Mouse (Mus musculus) cerebellum, adult 2 months (tissue): ENCODE data around the gene Ntng1. TPM values are rescaled to one million over a fixed set of nuclear protein-coding genes. Genes with fewer than 3 reads are reported as not detected.

Experiments
- DNase-seq, 2 experiments: peaks; one replicate each; pipeline ENCODE4 v3.0.0; 2021
- H3K27ac ChIP-seq: fragments of 200-500 bp; 2 replicates; pipeline ENCODE4 v1.5.1; 2012; ENCODE audit warnings: low read length, control low read depth, inconsistent platforms; ENCODE audit not compliant: insufficient read depth
- H3K27me3 ChIP-seq: fragments of 200-500 bp; 2 replicates; pipeline ENCODE4 v1.6.1; 2012; ENCODE audit warnings: inconsistent platforms, mild to moderate bottlenecking, low read length, moderate library complexity; ENCODE audit not compliant: control insufficient read depth, insufficient read depth
- H3K4me1 ChIP-seq: fragments of 200-500 bp; 2 replicates; pipeline ENCODE4 v1.6.1; 2011; ENCODE audit warnings: low read length; ENCODE audit not compliant: control insufficient read depth, insufficient read depth
- H3K4me3 ChIP-seq: fragments of 200-500 bp; replicated peaks from 2 replicates; pipeline ENCODE3; 2011; ENCODE audit warnings: mild to moderate bottlenecking, low read depth, low read length, control low read depth; ENCODE audit not compliant: insufficient read depth
- CTCF ChIP-seq: fragments of 200-500 bp; IDR thresholded peaks from 2 replicates; pipeline ENCODE4 v1.5.1; 2011; ENCODE audit warnings: low read depth, mild to moderate bottlenecking, control low read depth, low read length, moderate library complexity, borderline replicate concordance; ENCODE audit not compliant: insufficient read depth
- POLR2A ChIP-seq: fragments of 200-500 bp; IDR thresholded peaks from 2 replicates; pipeline ENCODE4 v1.6.1; 2011; ENCODE audit warnings: low read length, control low read depth, borderline replicate concordance; ENCODE audit not compliant: insufficient read depth
- WGBS: fragments of 180-500 bp; shearing (Covaris S2); methylation state at CpG from one replicate; pipeline ENCODE4 v1.1.7; 2018; 5-methylcytosine and 5-hydroxymethylcytosine counted together
- polyA plus RNA-seq: library from polyadenylated mRNA; depleted of rRNA; stranded (reverse); fragments of >200 nt; gene quantifications from 2 replicates; pipeline ENCODE4 v1.2.3, GENCODE M21; 2012

Ntng1 gene
- polyA plus RNA-seq, 1 experiment: 27.8 TPM

GRCm38 (mm10) chr3:109917077-109917476, 226.7 kb downstream of the Ntng1 start:
- WGBS: 67% methylated on average over 4 of the region's 4 CpGs
- TF ChIP-seq POLR2A: no peak
- no peak for TF ChIP-seq CTCF
- Histone ChIP-seq H3K27me3 (no peaks in the 10 kb centered on the region), H3K4me3 (no peak overlapping the region), H3K27ac (no peak overlapping the region), H3K4me1 (peaks cover 7% of the 10 kb centered on the region; the same call in 1 of the 2 replicates)
- DNase-seq: no peak

- Histone ChIP-seq H3K4me1 (peaks cover 7% of the 10 kb centered on the region; the same call in 1 of the 2 replicates), H3K4me3 (no peak overlapping the region), H3K27me3 (no peaks in the 10 kb centered on the region), H3K27ac (no peak overlapping the region)
- TF ChIP-seq POLR2A: no peak
- WGBS: 30% methylated on average over 5 of the region's 5 CpGs
- DNase-seq: peak in 1 of 2 experiments; percentile 45
These were observed 229.6 kb downstream of the Ntng1 start for GRCm38 (mm10) chr3:109914226-109914625.

GRCm38 (mm10) chr3:109890600-109890999, 253.2 kb downstream of the Ntng1 start:
- WGBS: 85% methylated on average over 1 of the region's 1 CpGs
- TF ChIP-seq POLR2A (no peak), CTCF (no peak)
- Histone ChIP-seq H3K4me3 (no peak overlapping the region), H3K27me3 (no peaks in the 10 kb centered on the region; the same call in 1 of the 2 replicates), H3K4me1 (no peaks in the 10 kb centered on the region), H3K27ac (no peak overlapping the region)
- DNase-seq: no peak

- no peak overlapping the region for H3K4me3 ChIP-seq
- H3K27me3 ChIP-seq: no peaks in the 10 kb centered on the region; the same call in 1 of the 2 replicates
- H3K27ac ChIP-seq: no peak overlapping the region
- 77% methylated on average over 4 of the region's 4 CpGs for WGBS
- no peak for DNase-seq
- H3K4me1 ChIP-seq: no peaks in the 10 kb centered on the region
- TF ChIP-seq POLR2A: no peak
- no peak for TF ChIP-seq CTCF
These were observed 258.1 kb downstream of the Ntng1 start for GRCm38 (mm10) chr3:109885672-109886071.

GRCm38 (mm10) chr3:109879061-109879460, 264.8 kb downstream of the Ntng1 start:
- Histone ChIP-seq H3K4me3 (no peak overlapping the region), H3K27ac (no peak overlapping the region), H3K27me3 (no peaks in the 10 kb centered on the region), H3K4me1 (no peaks in the 10 kb centered on the region)
- TF ChIP-seq POLR2A (no peak), CTCF (no peak)
- DNase-seq: no peak
- WGBS: 86% methylated on average over 4 of the region's 4 CpGs

GRCm38 (mm10) chr3:109871986-109872385, 271.8 kb downstream of the Ntng1 start:
- no peaks in the 10 kb centered on the region for H3K4me1 ChIP-seq
- no peaks in the 10 kb centered on the region for H3K27me3 ChIP-seq
- DNase-seq: no peak
- 96% methylated on average over 17 of the region's 17 CpGs for WGBS
- no peak for TF ChIP-seq POLR2A
- no peak for TF ChIP-seq CTCF
- no peak overlapping the region for H3K27ac ChIP-seq
- no peak overlapping the region for H3K4me3 ChIP-seq

GRCm38 (mm10) chr3:109858276-109858675, 285.5 kb downstream of the Ntng1 start:
- H3K4me3 ChIP-seq: no peak overlapping the region
- H3K27me3 ChIP-seq: no peaks in the 10 kb centered on the region
- no peak overlapping the region for H3K27ac ChIP-seq
- 5% methylated on average over 1 of the region's 1 CpGs for WGBS
- TF ChIP-seq CTCF (no peak), POLR2A (no peak)
- peaks cover 3% of the 10 kb centered on the region; the same call in 1 of the 2 replicates for H3K4me1 ChIP-seq
- peak; percentile 97 to 99 for DNase-seq

GRCm38 (mm10) chr3:109854449-109855155, 289.2 kb downstream of the Ntng1 start:
- TF ChIP-seq POLR2A (no peak), CTCF (no peak)
- no peak overlapping the region for H3K4me3 ChIP-seq
- H3K27ac ChIP-seq: no peak overlapping the region
- H3K27me3 ChIP-seq: no peaks in the 10 kb centered on the region
- WGBS: 90% methylated on average over 9 of the region's 9 CpGs
- DNase-seq: no peak
- peaks cover 3% of the 10 kb centered on the region; the same call in 1 of the 2 replicates for H3K4me1 ChIP-seq
